Comparison of ENCODE assay signal across 15 mouse cellular contexts in genomic region chr11:70778058-70778457, GRCm38 (mm10). TPM values are rescaled to one million over a fixed set of nuclear protein-coding genes. Genes with fewer than 3 reads are reported as not detected.
DNase-seq lines count a peak whose midpoint lies in the region; ATAC-seq and TF ChIP-seq lines count a peak whose summit lies in the region.
"Not testable (repeated sequence)": the region's sequence is repeated elsewhere in the genome, so short reads cannot be mapped to it uniquely, and the experiment has no call there.
"Had no signal": no experiment of that assay in that cellular context is flagged by ENCODE, and none has a peak within 500 bp of the region (broad histone marks: within the 10 kb centered on the region; RNA-seq: fewer than 3 reads in every experiment).

No protein-coding gene starts in this region.

- not testable (repeated sequence) for H3K9ac ChIP-seq in intestine, embryonic 15.5 days; liver, adult 2 months (ENCODE audit: low read depth, low read length)

- not testable (repeated sequence) for H3K4me3 ChIP-seq in intestine, embryonic 15.5 days (replicated peaks); liver, adult 2 months (ENCODE audit: insufficient read depth, low read depth, low read length); small intestine, adult 2 months (ENCODE audit: low read depth, low read length)

- not testable (repeated sequence) for H3K4me1 ChIP-seq in intestine, embryonic 15.5 days (replicated peaks); liver, adult 2 months (ENCODE audit: control insufficient read depth, insufficient read depth, low read length); small intestine, adult 2 months (ENCODE audit: control insufficient read depth, insufficient read depth, insufficient read length, low read length)

- ATAC-seq in common myeloid progenitor, adult 5-6 weeks (replicated peaks; ENCODE audit: low read depth, poor library complexity, severe bottlenecking), result peak; percentile 57; the same call in 1 of the 2 replicates
- 0 out of 2 replicates have a peak, but pooled peaks have one; percentile 52 for ATAC-seq in intestine, embryonic 15.5 days
- ATAC-seq in megakaryocyte-erythroid progenitor cell, adult 5-6 weeks (replicated peaks; ENCODE audit: low FRiP score, low TSS enrichment, poor library complexity, severe bottlenecking), result peak; percentile 60

- WGBS in intestine, embryonic 15.5 days, result 26% methylated on average over 6 of the region's 6 CpGs
- 22% methylated on average over 6 of the region's 6 CpGs for WGBS in liver, adult 2 months
- WGBS in small intestine, adult 2 months, result 20% methylated on average over 6 of the region's 6 CpGs

- H3K9me3 ChIP-seq in intestine, embryonic 15.5 days, result not testable (repeated sequence)

- H3K27me3 ChIP-seq in intestine, embryonic 15.5 days (replicated peaks); liver, adult 2 months (ENCODE audit: control insufficient read depth, insufficient read depth, low read length); small intestine, adult 2 months (ENCODE audit: control insufficient read depth, insufficient read depth, low read length): not testable (repeated sequence)

- TF ChIP-seq CTCF in liver, adult 2 months (IDR thresholded peaks at IDR 0.05; ENCODE audit: low read depth, low read length), result peak; percentile 57
- TF ChIP-seq CTCF in small intestine, adult 2 months (IDR thresholded peaks at IDR 0.05; ENCODE audit: extremely low read depth, insufficient read length, insufficient replicate concordance, low read depth, low read length), result peak; percentile 19; the same call in 1 of the 2 replicates

- peak; percentile 73 for DNase-seq in CD4-positive, CD25-positive, alpha-beta regulatory T cell, adult 2 months (ENCODE audit: low read depth, low spot score)
- DNase-seq in NIH3T3 (ENCODE audit: low read depth), result peak; percentile 79
- DNase-seq in forelimb bud, embryonic 11.5 days (ENCODE audit: low read depth, low spot score), result peak; percentile 49
- peak; percentile 39 for DNase-seq in liver, adult 2 months (ENCODE audit: extremely low read depth, low read depth, low spot score)

- not testable (repeated sequence) for H3K27ac ChIP-seq in intestine, embryonic 15.5 days; liver, adult 2 months (replicated peaks; ENCODE audit: insufficient read depth, low read depth, low read length); small intestine, adult 2 months (ENCODE audit: insufficient read depth, low read depth, low read length)

- not testable (repeated sequence) for H3K36me3 ChIP-seq in intestine, embryonic 15.5 days; liver, adult 2 months (ENCODE audit: control insufficient read depth, insufficient read depth, low read length); small intestine, adult 2 months (ENCODE audit: control insufficient read depth, insufficient read depth, low read length)

- not testable (repeated sequence) for TF ChIP-seq POLR2A in liver, adult 2 months (IDR thresholded peaks at IDR 0.05; ENCODE audit: extremely low read depth, insufficient read depth, low read length); small intestine, adult 2 months (IDR thresholded peaks at IDR 0.05; ENCODE audit: low read depth, low read length)

- not testable (repeated sequence) for H3K4me2 ChIP-seq in intestine, embryonic 15.5 days (replicated peaks)

- H3K79me2 ChIP-seq in liver, adult 2 months (ENCODE audit: control insufficient read depth, insufficient read depth, low read length), result not testable (repeated sequence)

RNA-seq across cellular contexts. Expression of gene Zfp3, which starts 14.0 kb away (rescaled TPM):
- 2.3 and 4.2 TPM in 2 replicates for total RNA-seq in common myeloid progenitor, adult 5-6 weeks (2017)
- 5.3 and 6.2 TPM in 2 replicates for polyA plus RNA-seq in intestine, embryonic 15.5 days (2015; fragmentation: Nextera tagmentation; extraction: Ambion mirVana)
- 1.8 and 1.9 TPM in 2 replicates for total RNA-seq in liver, adult 2 months (2014; rRNA removed)
- 0.47 and 0.87 TPM in 2 replicates for polyA plus RNA-seq in liver, adult 2 months (2012; rRNA removed)
- 3.1 and 5.6 TPM in 2 replicates for total RNA-seq in megakaryocyte-erythroid progenitor cell, adult 5-6 weeks (2014; fragmentation: Nextera tagmentation)
- total RNA-seq in megakaryocyte-erythroid progenitor cell, adult 5-6 weeks (2017), result 1.6 and 3.9 TPM in 2 replicates
- polyA plus RNA-seq in small intestine, adult 2 months (2012; rRNA removed), result 0.61 and 0.72 TPM in 2 replicates

RNA-seq across cellular contexts. Expression of gene Scimp, which starts 34.3 kb away (rescaled TPM):
- total RNA-seq in common myeloid progenitor, adult 5-6 weeks (2017), result not detected in 2 replicates
- 0.70 and 0.88 TPM in 2 replicates for polyA plus RNA-seq in intestine, embryonic 15.5 days (2015; fragmentation: Nextera tagmentation; extraction: Ambion mirVana)
- total RNA-seq in liver, adult 2 months (2014; rRNA removed), result 1.7 and 1.9 TPM in 2 replicates
- 0.93 and 2.0 TPM in 2 replicates for polyA plus RNA-seq in liver, adult 2 months (2012; rRNA removed)
- total RNA-seq in megakaryocyte-erythroid progenitor cell, adult 5-6 weeks (2014; fragmentation: Nextera tagmentation), result not detected in 2 replicates
- 0.99 TPM in 1 of 2 replicates, not detected in the other for total RNA-seq in megakaryocyte-erythroid progenitor cell, adult 5-6 weeks (2017)
- 0.70 and 0.94 TPM in 2 replicates for polyA plus RNA-seq in small intestine, adult 2 months (2012; rRNA removed)
- total RNA-seq: gastrocnemius, adult 8-10 months; left cerebral cortex, postnatal 25 days had no signal
- polyA plus RNA-seq: embryonic facial prominence, embryonic 12.5 days; forebrain, embryonic 12.5 days; heart, embryonic 10.5 days; kidney, embryonic 14.5 days; midbrain, embryonic 10.5 days had no signal
